Mouse (Mus musculus): ENCODE measurements around the gene Btn1a1. TPM values are rescaled to one million over a fixed set of nuclear protein-coding genes. Genes with fewer than 3 reads are reported as not detected.

The Btn1a1 gene
- polyA plus RNA-seq, 1 experiment from 2014 or later = 0.07 TPM

- Histone ChIP-seq H3K27me3 (no peaks in the 10 kb centered on the region), H3K9me3 (no peaks in the 10 kb centered on the region), H3K4me3 (peak overlapping the region; percentile 35), H3K36me3 (no peaks in the 10 kb centered on the region), H3K4me1 (replicated peaks) (peaks cover 9% of the 10 kb centered on the region), H3K27ac (replicated peaks) (no peak overlapping the region), H3K9ac (no peak overlapping the region), H3K4me2 (peak overlapping the region; percentile 53)
- under 1% methylated on average over 11 of the region's 11 CpGs for WGBS
- ATAC-seq (ENCODE audit: low read depth) = no peak
These were observed 29.5 kb downstream of the Btn1a1 start for GRCm38 (mm10) chr13:23436231-23436661.

GRCm38 (mm10) chr13:23435676-23436075 lies 30.0 kb downstream of the Btn1a1 start:
- Histone ChIP-seq H3K9me3 (no peaks in the 10 kb centered on the region), H3K27ac (replicated peaks) (no peak overlapping the region), H3K27me3 (no peaks in the 10 kb centered on the region), H3K9ac (peak overlapping the region; percentile 54), H3K36me3 (no peaks in the 10 kb centered on the region), H3K4me1 (replicated peaks) (peaks cover 9% of the 10 kb centered on the region), H3K4me3 (peak overlapping the region; percentile 35), H3K4me2 (peak overlapping the region; percentile 53)
- no peak for ATAC-seq (ENCODE audit: low read depth)
- 0% methylated on average over 12 of the region's 12 CpGs for whole genome bisulfite sequencing

GRCm38 (mm10) chr13:23435241-23435640 lies 30.5 kb downstream of the Btn1a1 start:
- H3K27me3 ChIP-seq = no peaks in the 10 kb centered on the region
- 19% methylated on average over 4 of the region's 4 CpGs for WGBS
- no peaks in the 10 kb centered on the region for H3K9me3 ChIP-seq
- H3K4me1 ChIP-seq (replicated peaks) = peaks cover 10% of the 10 kb centered on the region
- no peaks in the 10 kb centered on the region for H3K36me3 ChIP-seq
- H3K9ac ChIP-seq = peak overlapping the region; percentile 54
- H3K4me3 ChIP-seq = peak overlapping the region; percentile 35
- peak overlapping the region; percentile 53 for H3K4me2 ChIP-seq
- ATAC-seq (ENCODE audit: low read depth) = no peak
- H3K27ac ChIP-seq (replicated peaks) = no peak overlapping the region

GRCm38 (mm10) chr13:23434426-23434825 lies 31.3 kb downstream of the Btn1a1 start:
- Histone ChIP-seq H3K36me3 (no peaks in the 10 kb centered on the region), H3K4me2 (peak overlapping the region; percentile 30), H3K27me3 (no peaks in the 10 kb centered on the region), H3K9ac (no peak overlapping the region), H3K9me3 (no peaks in the 10 kb centered on the region), H3K4me3 (no peak overlapping the region), H3K27ac (replicated peaks) (no peak overlapping the region), H3K4me1 (replicated peaks) (peaks cover 18% of the 10 kb centered on the region)
- no peak for ATAC-seq (ENCODE audit: low read depth)
- 11% methylated on average over 7 of the region's 7 CpGs for WGBS

GRCm38 (mm10) chr13:23433801-23434200 lies 31.9 kb downstream of the Btn1a1 start:
- Histone ChIP-seq H3K4me1 (replicated peaks) (peaks cover 21% of the 10 kb centered on the region), H3K27ac (replicated peaks) (no peak overlapping the region), H3K36me3 (no peaks in the 10 kb centered on the region), H3K27me3 (no peaks in the 10 kb centered on the region), H3K4me3 (no peak overlapping the region), H3K9ac (no peak overlapping the region), H3K4me2 (no peak overlapping the region), H3K9me3 (no peaks in the 10 kb centered on the region)
- WGBS = 56% methylated on average over 5 of the region's 5 CpGs
- ATAC-seq (ENCODE audit: low read depth) = no peak

GRCm38 (mm10) chr13:23433206-23433605 lies 32.5 kb downstream of the Btn1a1 start:
- no peaks in the 10 kb centered on the region for H3K27me3 ChIP-seq
- H3K36me3 ChIP-seq = no peaks in the 10 kb centered on the region
- peak overlapping the region; percentile 63 for H3K4me2 ChIP-seq
- no peaks in the 10 kb centered on the region for H3K9me3 ChIP-seq
- WGBS = 17% methylated on average over 5 of the region's 5 CpGs
- peaks cover 21% of the 10 kb centered on the region for H3K4me1 ChIP-seq (replicated peaks)
- H3K4me3 ChIP-seq = peak overlapping the region; percentile 57
- ATAC-seq (ENCODE audit: low read depth) = no peak
- H3K9ac ChIP-seq = 0 out of 2 replicates have a peak overlapping the region, but pooled peaks have one; percentile 38
- no peak overlapping the region for H3K27ac ChIP-seq (replicated peaks)

- Histone ChIP-seq H3K9me3 (no peaks in the 10 kb centered on the region), H3K9ac (peak overlapping the region; percentile 73; the same call in 1 of the 2 replicates), H3K27me3 (no peaks in the 10 kb centered on the region), H3K36me3 (no peaks in the 10 kb centered on the region), H3K27ac (replicated peaks) (peak overlapping the region; percentile 89; the same call in 1 of the 2 replicates), H3K4me2 (peak overlapping the region; percentile 63), H3K4me1 (replicated peaks) (peaks cover 21% of the 10 kb centered on the region), H3K4me3 (peak overlapping the region; percentile 57)
- WGBS = under 1% methylated on average over 28 of the region's 28 CpGs
- ATAC-seq (ENCODE audit: low read depth) = peak; percentile 88
These were observed 33.0 kb downstream of the Btn1a1 start for GRCm38 (mm10) chr13:23432562-23433201.

GRCm38 (mm10) chr13:23431351-23431771 lies 34.3 kb downstream of the Btn1a1 start:
- 0% methylated on average over 15 of the region's 15 CpGs for WGBS
- peak overlapping the region; percentile 57 for H3K4me3 ChIP-seq
- H3K27me3 ChIP-seq = no peaks in the 10 kb centered on the region
- H3K4me2 ChIP-seq = peak overlapping the region; percentile 63
- H3K36me3 ChIP-seq = no peaks in the 10 kb centered on the region
- peak overlapping the region; percentile 89 for H3K27ac ChIP-seq (replicated peaks)
- H3K9me3 ChIP-seq = no peaks in the 10 kb centered on the region
- peak overlapping the region; percentile 73 for H3K9ac ChIP-seq
- peak; percentile 82 for ATAC-seq (ENCODE audit: low read depth)
- H3K4me1 ChIP-seq (replicated peaks) = peaks cover 21% of the 10 kb centered on the region

GRCm38 (mm10) chr13:23430734-23431133 lies 35.0 kb downstream of the Btn1a1 start:
- Histone ChIP-seq H3K9me3 (no peaks in the 10 kb centered on the region), H3K4me3 (peak overlapping the region; percentile 57), H3K9ac (peak overlapping the region; percentile 73), H3K27me3 (no peaks in the 10 kb centered on the region), H3K27ac (replicated peaks) (peak overlapping the region; percentile 89), H3K36me3 (no peaks in the 10 kb centered on the region), H3K4me2 (peak overlapping the region; percentile 63), H3K4me1 (replicated peaks) (peaks cover 18% of the 10 kb centered on the region)
- ATAC-seq (ENCODE audit: low read depth) = peak; percentile 74
- under 1% methylated on average over 17 of the region's 17 CpGs for WGBS

GRCm38 (mm10) chr13:23429771-23430380 lies 35.8 kb downstream of the Btn1a1 start:
- H3K4me3 ChIP-seq = peak overlapping the region; percentile 57
- H3K4me2 ChIP-seq = peak overlapping the region; percentile 63
- peak overlapping the region; percentile 73 for H3K9ac ChIP-seq
- H3K9me3 ChIP-seq = no peaks in the 10 kb centered on the region
- H3K27ac ChIP-seq (replicated peaks) = 0 out of 2 replicates have a peak overlapping the region, but pooled peaks have one; percentile 89
- ATAC-seq (ENCODE audit: low read depth) = no peak
- H3K27me3 ChIP-seq = no peaks in the 10 kb centered on the region
- peaks cover 18% of the 10 kb centered on the region for H3K4me1 ChIP-seq (replicated peaks)
- 47% methylated on average over 10 of the region's 10 CpGs for WGBS
- no peaks in the 10 kb centered on the region for H3K36me3 ChIP-seq

- 61% methylated on average over 16 of the region's 16 CpGs for WGBS
These were observed 37.3 kb downstream of the Btn1a1 start for GRCm38 (mm10) chr13:23428166-23428993.

More at GRCm38 (mm10) chr13:23428166-23428993, 37.3 kb downstream of the Btn1a1 start:
- ATAC-seq (ENCODE audit: low read depth) = no peak
- Histone ChIP-seq H3K9ac (no peak overlapping the region), H3K27ac (replicated peaks) (no peak overlapping the region), H3K4me3 (no peak overlapping the region), H3K4me1 (replicated peaks) (peaks cover 21% of the 10 kb centered on the region), H3K9me3 (no peaks in the 10 kb centered on the region), H3K36me3 (no peaks in the 10 kb centered on the region), H3K27me3 (no peaks in the 10 kb centered on the region), H3K4me2 (no peak overlapping the region)
